Mouse (Mus musculus) hindlimb bud, embryonic 11.5 days (tissue): ENCODE results near the gene Pptc7.

Experiments used
- DNase-seq: peaks from one replicate; pipeline ENCODE4 v3.0.0-alpha.2; 2012; ENCODE audit warnings: low read depth, low spot score; ENCODE audit errors: extremely low spot score

Gene Pptc7

DNA sequence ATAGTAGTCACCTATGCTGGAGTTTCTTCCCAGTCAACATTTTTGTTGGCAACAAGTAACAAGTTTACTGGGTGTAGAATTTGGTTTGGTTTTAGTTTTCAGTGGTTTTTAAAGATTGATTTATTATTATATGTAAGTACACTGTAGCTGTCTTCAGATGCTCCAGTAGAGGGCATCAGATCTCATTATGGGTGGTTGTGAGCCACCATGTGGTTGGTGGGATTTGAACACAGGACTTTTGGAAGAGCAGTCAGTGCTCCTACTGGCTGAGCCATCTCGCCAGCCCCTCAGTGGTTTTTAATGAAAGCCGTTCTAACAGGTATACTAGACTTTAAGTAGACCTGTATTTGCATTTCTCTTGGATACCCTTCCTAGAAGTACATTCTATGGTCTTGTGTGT is 18.2 kb upstream of the Pptc7 start:
- DNase-seq = no peak

DNA sequence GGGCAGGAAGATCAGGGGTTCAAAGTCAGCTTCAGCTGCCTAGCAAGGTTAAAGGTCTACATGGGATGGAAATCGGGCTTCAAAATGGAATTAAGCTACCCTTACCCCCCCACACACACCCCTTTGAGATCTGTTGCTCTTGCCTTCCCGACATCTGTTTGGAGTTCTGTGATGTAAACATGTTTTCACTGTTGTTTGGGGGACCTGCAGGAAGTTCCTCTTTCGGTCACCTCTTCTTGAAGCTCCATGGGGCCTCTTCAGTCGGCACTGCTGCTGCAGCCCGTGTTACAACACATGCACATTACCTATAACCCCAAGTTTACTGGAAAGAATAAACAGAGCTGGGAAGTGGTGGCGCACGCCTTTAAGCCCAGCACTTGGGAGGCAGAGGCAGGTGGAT is 17.0 kb upstream of the Pptc7 start:
- no peak for DNase-seq

GRCm38 (mm10) chr5:122267899-122268298 is 16.3 kb upstream of the Pptc7 start:
- peak; percentile 47 for DNase-seq

- DNase-seq = no peak
These were observed 15.1 kb upstream of the Pptc7 start for GRCm38 (mm10) chr5:122268858-122269604.

GRCm38 (mm10) chr5:122272821-122273220 is 11.3 kb upstream of the Pptc7 start:
- DNase-seq = no peak

GRCm38 (mm10) chr5:122274785-122275184 is 9.4 kb upstream of the Pptc7 start:
- no peak for DNase-seq

GRCm38 (mm10) chr5:122278946-122279345 is 5.2 kb upstream of the Pptc7 start:
- no peak for DNase-seq

DNA sequence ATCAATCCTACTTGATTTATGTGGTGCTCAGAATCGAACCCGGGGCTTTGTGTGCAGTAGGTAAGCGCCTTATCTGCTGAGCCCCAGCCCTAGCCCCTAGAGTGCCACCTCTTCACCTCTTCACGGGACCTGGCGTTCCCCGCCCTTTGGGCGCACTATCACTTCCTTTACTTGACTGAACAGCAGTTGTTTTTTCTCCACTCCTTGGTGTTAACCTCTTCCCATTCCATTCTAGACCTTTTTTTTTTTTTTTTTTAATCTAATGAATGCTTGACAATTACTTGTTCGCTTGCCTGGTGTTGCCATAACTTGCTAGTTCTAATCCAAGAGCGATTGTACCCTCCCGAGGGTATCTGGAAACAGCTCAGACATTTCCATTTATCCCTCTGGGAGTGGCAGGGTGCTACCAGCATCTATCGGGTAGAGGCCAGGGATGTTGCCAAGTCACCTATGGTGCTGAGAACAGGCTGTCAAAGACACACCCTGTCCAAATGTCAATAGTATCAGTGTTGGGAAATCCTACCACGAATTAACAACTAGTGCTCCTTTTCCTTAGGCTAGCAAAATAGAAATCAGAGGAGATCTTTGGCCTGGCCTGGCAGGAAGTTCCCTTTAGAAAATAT is 4.3 kb upstream of the Pptc7 start:
- no peak for DNase-seq

- no peak for DNase-seq
These were observed 3.7 kb upstream of the Pptc7 start for GRCm38 (mm10) chr5:122280422-122280826.

- DNase-seq = no peak
These were observed 3.2 kb upstream of the Pptc7 start for GRCm38 (mm10) chr5:122280827-122281462.

GRCm38 (mm10) chr5:122283828-122284182 is 360 bp upstream of the Pptc7 start:
- DNase-seq = no peak

- no peak for DNase-seq
These were observed 1.0 kb downstream of the Pptc7 start for GRCm38 (mm10) chr5:122285029-122285766.

DNA sequence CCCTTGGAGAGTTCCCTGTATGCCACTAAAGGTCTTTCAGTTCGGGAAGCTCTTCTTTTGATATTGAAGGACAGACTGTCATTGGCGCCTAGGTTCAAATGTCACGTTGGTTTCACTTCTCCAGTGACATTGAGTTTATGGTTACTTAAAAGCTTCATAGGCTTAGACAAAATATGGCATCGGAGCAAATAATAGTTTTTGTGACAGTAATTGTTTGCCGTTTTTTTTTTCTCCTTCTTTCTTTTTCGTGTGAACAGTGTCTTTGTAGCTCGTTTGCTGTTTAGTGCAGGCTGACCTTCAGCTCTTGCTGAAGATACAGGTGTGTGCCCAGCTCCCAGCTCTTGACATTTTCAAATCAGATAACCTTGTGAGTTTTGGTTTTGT is 1.6 kb downstream of the Pptc7 start:
- DNase-seq = no peak

GRCm38 (mm10) chr5:122286191-122286590 is 2.0 kb downstream of the Pptc7 start:
- no peak for DNase-seq

GRCm38 (mm10) chr5:122287026-122287425 is 2.9 kb downstream of the Pptc7 start:
- DNase-seq = no peak

DNA sequence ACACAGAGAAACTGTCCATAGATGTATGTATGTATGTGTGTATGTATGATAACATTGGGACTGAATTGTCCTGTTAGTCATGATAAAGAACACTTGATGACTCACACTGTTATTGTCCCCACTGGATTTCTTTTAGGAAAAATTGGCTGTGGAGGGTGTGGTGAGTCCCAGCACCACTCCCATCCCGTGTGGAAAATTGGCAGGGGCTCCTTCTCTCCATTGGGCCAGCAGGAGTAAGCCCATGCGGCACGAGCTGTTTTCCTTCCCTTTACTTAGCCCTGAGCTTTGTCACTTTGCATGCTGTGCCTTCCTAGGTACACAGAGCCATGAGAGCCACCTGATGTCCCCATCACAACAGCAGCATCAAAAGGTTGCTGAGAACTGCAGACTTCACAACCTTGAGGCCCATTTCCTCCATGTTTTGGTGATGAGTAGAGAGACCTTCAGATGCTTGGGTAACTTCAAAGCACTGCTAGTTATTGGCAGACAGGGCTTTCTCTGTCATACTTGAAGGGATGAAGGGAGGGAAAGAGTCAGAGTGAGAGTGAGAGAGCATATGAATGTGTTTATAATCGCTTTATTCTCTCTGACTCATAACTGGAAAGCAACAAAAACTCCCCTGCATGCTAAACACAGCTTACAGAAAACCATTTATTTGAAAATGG is 4.1 kb downstream of the Pptc7 start:
- DNase-seq = no peak

DNA sequence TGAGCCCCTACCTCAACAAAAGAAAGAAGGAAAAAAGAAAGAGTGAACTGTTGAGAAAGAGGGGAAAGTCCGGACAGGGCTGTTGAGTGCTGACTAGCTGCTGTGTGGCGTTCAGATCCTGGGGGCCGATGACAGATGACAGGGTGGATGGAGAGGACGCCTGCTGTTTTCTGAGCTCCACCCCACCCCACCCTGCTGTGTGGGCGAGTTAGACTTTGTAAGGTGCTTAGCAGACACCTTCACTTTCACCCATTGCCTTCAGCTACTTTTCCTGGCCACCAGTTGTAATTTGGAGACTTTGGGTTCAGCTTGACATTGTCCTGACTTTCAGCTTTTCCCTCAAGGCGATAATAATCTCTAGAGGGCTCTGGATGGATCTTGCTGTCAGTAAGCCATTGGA is 7.0 kb downstream of the Pptc7 start:
- DNase-seq = no peak

DNA sequence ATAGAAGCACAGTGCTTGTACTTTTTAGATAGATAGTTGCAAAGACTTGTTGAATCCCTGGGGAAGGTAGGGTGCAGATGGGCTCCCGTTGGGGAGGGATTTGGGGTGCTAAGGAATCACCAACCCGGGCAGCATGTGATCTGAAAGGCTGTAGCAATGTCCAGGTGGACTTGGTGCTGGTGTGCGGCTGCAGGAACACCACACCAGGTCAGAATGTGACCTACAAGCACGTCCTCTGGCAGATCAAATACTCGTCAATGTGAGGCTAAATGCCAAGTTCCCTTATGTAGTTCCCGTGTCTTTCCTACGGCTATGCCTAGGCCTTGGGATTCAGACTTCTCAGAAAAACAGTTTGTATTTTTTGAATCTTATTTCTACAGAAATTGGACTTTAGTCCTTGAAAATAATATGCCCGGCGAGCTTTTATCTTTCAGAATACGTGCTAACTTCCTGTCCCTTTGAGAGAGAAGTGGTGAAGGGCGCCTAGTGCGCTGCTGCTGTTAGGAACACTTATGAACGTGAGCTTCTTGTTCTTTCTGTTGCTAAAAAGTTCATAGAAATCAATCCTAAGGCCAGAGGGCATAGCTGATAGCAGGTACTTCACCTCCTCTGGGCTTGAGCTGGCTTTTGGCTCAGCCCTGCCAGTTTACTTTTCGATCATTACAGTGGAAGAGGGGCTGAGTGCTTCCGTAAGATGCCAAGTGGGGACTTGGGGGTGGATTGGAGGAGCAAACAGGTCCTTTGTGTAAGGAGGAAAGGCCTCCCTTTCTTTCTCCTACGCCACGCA is 7.6 kb downstream of the Pptc7 start:
- no peak for DNase-seq

GRCm38 (mm10) chr5:122293131-122293530 is 9.0 kb downstream of the Pptc7 start:
- no peak for DNase-seq

DNA sequence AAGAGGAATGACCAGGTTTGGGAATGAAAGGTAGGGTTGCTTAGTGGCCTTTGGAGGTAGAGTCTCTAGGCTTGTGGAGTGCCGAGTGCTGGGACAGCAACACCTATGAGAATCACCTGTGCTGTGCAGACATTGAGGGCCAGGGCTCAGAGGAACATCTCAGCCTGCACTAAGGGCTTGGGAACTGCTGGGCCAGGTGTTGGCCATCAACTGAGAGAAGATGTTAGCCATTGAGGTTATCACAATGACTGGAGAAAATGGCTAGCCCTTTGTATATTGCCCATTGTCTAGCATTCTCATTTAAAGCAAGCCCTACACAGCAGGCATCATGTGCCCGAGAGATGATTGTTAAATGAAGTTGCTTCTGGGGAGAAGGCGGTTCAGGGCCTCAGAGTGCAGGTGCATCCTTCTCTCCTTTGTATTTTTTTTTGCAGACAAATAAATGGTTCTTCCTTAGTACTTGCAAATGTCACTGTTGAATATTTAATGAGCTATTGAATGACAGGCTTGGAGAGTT is 10.1 kb downstream of the Pptc7 start:
- DNase-seq = no peak
